ENCODE assay signal across 8 mouse cellular contexts in the genomic region with DNA sequence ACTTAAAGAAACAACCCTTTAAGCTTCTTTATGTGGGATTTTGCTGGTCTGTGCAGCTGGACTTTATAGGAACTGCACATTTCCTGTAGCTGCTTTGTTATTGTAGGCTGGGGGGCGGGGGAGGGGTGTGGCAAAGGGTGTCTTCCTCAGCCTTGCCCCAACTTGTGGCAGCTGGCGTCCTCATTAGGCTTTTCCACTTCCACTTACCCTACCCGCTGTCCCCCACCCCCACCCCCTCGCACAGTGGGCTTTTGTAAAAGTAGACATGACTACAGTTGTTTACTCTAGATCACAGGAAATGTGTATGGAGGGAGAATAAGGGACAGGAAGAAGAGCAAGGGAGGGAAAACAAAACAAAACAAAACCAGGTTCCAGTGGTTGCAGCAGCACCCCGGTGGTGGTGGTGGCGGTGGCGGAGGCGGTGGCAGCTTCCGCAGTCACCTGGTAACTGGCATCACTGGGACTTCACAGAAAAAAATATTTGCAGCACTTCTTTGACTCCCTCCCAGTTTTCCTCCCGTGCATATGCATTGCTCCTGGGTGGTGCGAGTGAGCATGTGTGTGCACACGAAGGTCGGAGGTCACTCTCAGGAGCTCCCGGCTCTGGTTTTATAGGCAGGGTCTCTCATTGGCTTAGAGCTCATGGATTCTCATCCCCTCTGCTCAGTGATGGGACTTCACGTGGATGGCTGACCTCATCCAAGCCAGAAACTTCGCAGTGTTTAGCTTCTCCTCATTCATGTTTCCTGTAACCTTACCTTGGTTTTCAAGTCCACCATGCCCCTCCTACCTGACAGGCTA. TPM values are rescaled to one million over a fixed set of nuclear protein-coding genes. Genes with fewer than 3 reads are reported as not detected.
DNase-seq lines count a peak whose midpoint lies in the region; ATAC-seq and TF ChIP-seq lines count a peak whose summit lies in the region.

No protein-coding gene starts in this region.

- no peak for TF ChIP-seq CTCF in spleen, adult 2 months (IDR thresholded peaks at IDR 0.05; ENCODE audit: extremely low read depth, insufficient read depth, insufficient read length, insufficient replicate concordance)

- H3K4me3 ChIP-seq in kidney, embryonic 14.5 days (ENCODE audit: low read length), result no peak overlapping the region
- H3K4me3 ChIP-seq in brown adipose tissue, adult 24 weeks (ENCODE audit: insufficient read depth, low read depth, low read length), result peak overlapping the region; percentile 27
- H3K4me3 ChIP-seq in limb, embryonic 14.5 days (replicated peaks; ENCODE audit: low read length), result no peak overlapping the region
- peak overlapping the region; percentile 27 for H3K4me3 ChIP-seq in spleen, adult 2 months (ENCODE audit: extremely low read depth, insufficient read depth, insufficient read length)

- WGBS in kidney, embryonic 14.5 days, result 62% methylated on average over 16 of the region's 16 CpGs
- WGBS in limb, embryonic 14.5 days, result 45% methylated on average over 16 of the region's 16 CpGs
- 6% methylated on average over 16 of the region's 16 CpGs for WGBS in spleen, adult 2 months

- no peak for TF ChIP-seq POLR2A in limb, embryonic 14.5 days (IDR thresholded peaks at IDR 0.05; ENCODE audit: borderline replicate concordance, extremely low read depth, insufficient read depth, insufficient read length)
- no peak for TF ChIP-seq POLR2A in spleen, adult 2 months (IDR thresholded peaks at IDR 0.05; ENCODE audit: low read depth, low read length)

- H3K9ac ChIP-seq in kidney, embryonic 14.5 days (ENCODE audit: low read depth, low read length), result no peak overlapping the region
- no peak overlapping the region for H3K9ac ChIP-seq in limb, embryonic 14.5 days (ENCODE audit: low read depth, low read length, severe bottlenecking)

- DNase-seq in kidney, adult 9 months, result no peak
- DNase-seq in limb, embryonic 14.5 days (ENCODE audit: low spot score), result no peak
- DNase-seq in spleen, adult 2 months (ENCODE audit: low read depth in 1 of 2, low spot score in 2 of 2), result peak; percentile 55 to 68
- DNase-seq in right cerebral cortex, postnatal 4 days, result no peak
- DNase-seq in frontal cortex, postnatal 14 days (ENCODE audit: low spot score in 2 of 2), result no peak
- no peak for DNase-seq in left cerebral cortex, postnatal 25 days (ENCODE audit: low spot score in 2 of 2)

- intact Hi-C loops in left cerebral cortex, postnatal 25 days (cut with DNase I), result no loop called here

- H3K27ac ChIP-seq in kidney, embryonic 14.5 days (ENCODE audit: low read depth, low read length), result peak overlapping the region; percentile 42
- peak overlapping the region; percentile 74 for H3K27ac ChIP-seq in brown adipose tissue, adult 24 weeks (replicated peaks; ENCODE audit: low read depth, low read length)
- H3K27ac ChIP-seq in limb, embryonic 14.5 days (replicated peaks; ENCODE audit: low read depth, low read length), result peak overlapping the region; percentile 55
- H3K27ac ChIP-seq in spleen, adult 2 months (ENCODE audit: insufficient read depth, low read length), result peak overlapping the region; percentile 81

- no peaks in the 10 kb centered on the region for H3K27me3 ChIP-seq in kidney, embryonic 14.5 days (ENCODE audit: control insufficient read depth, insufficient read depth, low read length)
- no peaks in the 10 kb centered on the region for H3K27me3 ChIP-seq in limb, embryonic 14.5 days (ENCODE audit: control insufficient read depth, insufficient read depth, low read length)
- no peaks in the 10 kb centered on the region for H3K27me3 ChIP-seq in spleen, adult 2 months (ENCODE audit: control insufficient read depth, insufficient read depth, low read length)

- 0 out of 2 replicates have a peak, but pooled peaks have one; percentile 21 for ATAC-seq in kidney, embryonic 14.5 days (ENCODE audit: low FRiP score, low TSS enrichment)
- no peak for ATAC-seq in limb, embryonic 14.5 days (ENCODE audit: low FRiP score, low read depth)

- no peak overlapping the region for H3K4me2 ChIP-seq in kidney, embryonic 14.5 days (replicated peaks; ENCODE audit: low read depth, low read length)
- H3K4me2 ChIP-seq in limb, embryonic 14.5 days (replicated peaks; ENCODE audit: low read depth, low read length, severe bottlenecking), result peak overlapping the region; percentile 23; the same call in 1 of the 2 replicates

- no peaks in the 10 kb centered on the region for H3K36me3 ChIP-seq in kidney, embryonic 14.5 days (ENCODE audit: control insufficient read depth, insufficient read depth, low read length)
- no peaks in the 10 kb centered on the region for H3K36me3 ChIP-seq in limb, embryonic 14.5 days (ENCODE audit: control insufficient read depth, insufficient read depth, low read length)
- no peaks in the 10 kb centered on the region for H3K36me3 ChIP-seq in spleen, adult 2 months (ENCODE audit: control insufficient read depth, insufficient read depth, low read length)

- H3K4me1 ChIP-seq in kidney, embryonic 14.5 days (ENCODE audit: control insufficient read depth, insufficient read depth, low read length), result peaks cover 8% of the 10 kb centered on the region; the same call in 1 of the 2 replicates
- H3K4me1 ChIP-seq in brown adipose tissue, adult 24 weeks (ENCODE audit: control insufficient read depth, insufficient read depth, insufficient read length, low read length), result peaks cover 26% of the 10 kb centered on the region
- peaks cover 18% of the 10 kb centered on the region for H3K4me1 ChIP-seq in limb, embryonic 14.5 days (ENCODE audit: control insufficient read depth, insufficient read depth, low read length)
- peaks cover 28% of the 10 kb centered on the region for H3K4me1 ChIP-seq in spleen, adult 2 months (ENCODE audit: control insufficient read depth, insufficient read depth, insufficient read length)

- H3K9me3 ChIP-seq in kidney, embryonic 14.5 days (ENCODE audit: control insufficient read depth, low read length), result no peaks in the 10 kb centered on the region
- H3K9me3 ChIP-seq in limb, embryonic 14.5 days (ENCODE audit: control insufficient read depth, low read length), result no peaks in the 10 kb centered on the region

RNA-seq across cellular contexts. Expression of gene Fam160b1, which starts 4.8 kb away (rescaled TPM):
- polyA plus RNA-seq in kidney, embryonic 14.5 days (2014; fragmentation: Nextera tagmentation; extraction: Ambion mirVana), result 13.5 and 18.1 TPM in 2 replicates
- 9.0 and 9.3 TPM in 2 replicates for polyA plus RNA-seq in brown adipose tissue, adult 24 weeks (2012; ENCODE audit: insufficient read depth, insufficient read length, missing spikeins)
- polyA plus RNA-seq in limb, embryonic 14.5 days (2012; rRNA removed), result 23.0 and 26.5 TPM in 2 replicates
- polyA plus RNA-seq in limb, embryonic 14.5 days (2014; fragmentation: Nextera tagmentation; extraction: Ambion mirVana), result 19.3 and 21.5 TPM in 2 replicates
- polyA plus RNA-seq in spleen, adult 2 months (2012; rRNA removed), result 7.9 and 8.8 TPM in 2 replicates
- 10 to 100 TPM; 23.3 to 24.0 TPM for total RNA-seq in left cerebral cortex, postnatal 25 days (2021)

RNA-seq across cellular contexts. Expression of gene Ablim1, which starts 40.9 kb away (rescaled TPM):
- polyA plus RNA-seq in kidney, embryonic 14.5 days (2014; fragmentation: Nextera tagmentation; extraction: Ambion mirVana), result 21.0 and 36.0 TPM in 2 replicates
- polyA plus RNA-seq in brown adipose tissue, adult 24 weeks (2012; ENCODE audit: insufficient read depth, insufficient read length, missing spikeins), result 52.5 and 54.2 TPM in 2 replicates
- polyA plus RNA-seq in limb, embryonic 14.5 days (2012; rRNA removed), result 22.9 and 30.6 TPM in 2 replicates
- polyA plus RNA-seq in limb, embryonic 14.5 days (2014; fragmentation: Nextera tagmentation; extraction: Ambion mirVana), result 72.1 and 76.9 TPM in 2 replicates
- polyA plus RNA-seq in spleen, adult 2 months (2012; rRNA removed), result 53.8 and 62.0 TPM in 2 replicates
- total RNA-seq in left cerebral cortex, postnatal 25 days (2021), result 100 to 1,000 TPM; 106 to 113 TPM

Comparison
In these comparisons a context has a peak if more than half of its experiments do, and no peak if none do; other contexts are left out.
1. H3K4me3 ChIP-seq: peak in brown adipose tissue, adult 24 weeks (single experiment) and spleen, adult 2 months (single experiment); none in kidney, embryonic 14.5 days (single experiment) and limb, embryonic 14.5 days (single experiment).
2. DNase-seq: peak in spleen, adult 2 months (2 of 2); none in kidney, adult 9 months (single experiment), limb, embryonic 14.5 days (single experiment), right cerebral cortex, postnatal 4 days (single experiment), frontal cortex, postnatal 14 days (0 of 2) and left cerebral cortex, postnatal 25 days (0 of 2).
3. Peak in every context shown above with its lines, with median percentiles within 50 percentile points of each other: H3K27ac ChIP-seq.